Mouse (Mus musculus): ENCODE measurements around the gene Stard7. TPM values are rescaled to one million over a fixed set of nuclear protein-coding genes. Genes with fewer than 3 reads are reported as not detected.

The Stard7 gene
- total and polyA plus RNA-seq, 2 experiments from 2014 or later, result 123 to 228 TPM

GRCm38 (mm10) chr2:127275551-127276320 is 5.7 kb downstream of the Stard7 start:
- Histone ChIP-seq H3K27ac (ENCODE audit: low read depth) (peak overlapping the region; percentile 48), H3K4me3 (ENCODE audit: low read depth, low read length) (no peak overlapping the region), H3K27me3 (ENCODE audit: control insufficient read depth, insufficient read depth, low read length) (no peaks in the 10 kb centered on the region), H3K4me2 (ENCODE audit: low read depth, low read length) (peak overlapping the region; percentile 36), H3K36me3 (replicated peaks; ENCODE audit: control insufficient read depth, insufficient read depth, low read length) (peaks cover 6% of the 10 kb centered on the region; the same call in 1 of the 2 replicates), H3K9me3 (replicated peaks; ENCODE audit: control insufficient read depth, low read length) (no peaks in the 10 kb centered on the region), H3K9ac (replicated peaks; ENCODE audit: low read depth, low read length) (0 out of 2 replicates have a peak overlapping the region, but pooled peaks have one; percentile 15), H3K4me1 (ENCODE audit: control insufficient read depth, insufficient read depth) (peaks cover 30% of the 10 kb centered on the region)
- TF ChIP-seq EP300 (IDR thresholded peaks at IDR 0.05; ENCODE audit: low read depth) (no peak), CTCF (IDR thresholded peaks at IDR 0.05; ENCODE audit: low read depth) (no peak)
- DNase-seq (ENCODE audit: low spot score) (no peak), ATAC-seq (ENCODE audit: insufficient read depth, low read depth) (no peak)
- WGBS, result 49% methylated on average over 5 of the region's 5 CpGs

GRCm38 (mm10) chr2:127278162-127278561 is 8.1 kb downstream of the Stard7 start:
- TF ChIP-seq EP300 (IDR thresholded peaks at IDR 0.05; ENCODE audit: low read depth) (no peak), CTCF (IDR thresholded peaks at IDR 0.05; ENCODE audit: low read depth) (no peak)
- no peak overlapping the region for H3K27ac ChIP-seq (ENCODE audit: low read depth)
- no peak for ATAC-seq (ENCODE audit: insufficient read depth, low read depth)
- H3K4me3 ChIP-seq (ENCODE audit: low read depth, low read length), result no peak overlapping the region
- no peak overlapping the region for H3K9ac ChIP-seq (replicated peaks; ENCODE audit: low read depth, low read length)
- no peaks in the 10 kb centered on the region for H3K9me3 ChIP-seq (replicated peaks; ENCODE audit: control insufficient read depth, low read length)
- H3K36me3 ChIP-seq (replicated peaks; ENCODE audit: control insufficient read depth, insufficient read depth, low read length), result no peaks in the 10 kb centered on the region
- H3K4me1 ChIP-seq (ENCODE audit: control insufficient read depth, insufficient read depth), result peaks cover 20% of the 10 kb centered on the region; the same call in 1 of the 2 replicates
- no peak for DNase-seq (ENCODE audit: low spot score)
- no peak overlapping the region for H3K4me2 ChIP-seq (ENCODE audit: low read depth, low read length)
- H3K27me3 ChIP-seq (ENCODE audit: control insufficient read depth, insufficient read depth, low read length), result no peaks in the 10 kb centered on the region

GRCm38 (mm10) chr2:127292250-127292649 is 22.2 kb downstream of the Stard7 start:
- H3K27ac ChIP-seq (ENCODE audit: low read depth), result no peak overlapping the region
- WGBS, result 48% methylated on average over 4 of the region's 4 CpGs
- TF ChIP-seq EP300 (IDR thresholded peaks at IDR 0.05; ENCODE audit: low read depth) (no peak), CTCF (IDR thresholded peaks at IDR 0.05; ENCODE audit: low read depth) (no peak)
- H3K9me3 ChIP-seq (replicated peaks; ENCODE audit: control insufficient read depth, low read length), result no peaks in the 10 kb centered on the region
- no peak for DNase-seq (ENCODE audit: low spot score)
- H3K4me1 ChIP-seq (ENCODE audit: control insufficient read depth, insufficient read depth), result no peaks in the 10 kb centered on the region
- no peaks in the 10 kb centered on the region for H3K27me3 ChIP-seq (ENCODE audit: control insufficient read depth, insufficient read depth, low read length)
- ATAC-seq (ENCODE audit: insufficient read depth, low read depth), result no peak
- H3K36me3 ChIP-seq (replicated peaks; ENCODE audit: control insufficient read depth, insufficient read depth, low read length), result peaks cover 72% of the 10 kb centered on the region
- no peak overlapping the region for H3K4me3 ChIP-seq (ENCODE audit: low read depth, low read length)
- no peak overlapping the region for H3K4me2 ChIP-seq (ENCODE audit: low read depth, low read length)
- no peak overlapping the region for H3K9ac ChIP-seq (replicated peaks; ENCODE audit: low read depth, low read length)

GRCm38 (mm10) chr2:127297001-127297805 is 27.2 kb downstream of the Stard7 start:
- no peak overlapping the region for H3K9ac ChIP-seq (replicated peaks; ENCODE audit: low read depth, low read length)
- TF ChIP-seq EP300 (IDR thresholded peaks at IDR 0.05; ENCODE audit: low read depth), result no peak
- TF ChIP-seq CTCF (IDR thresholded peaks at IDR 0.05; ENCODE audit: low read depth), result no peak
- WGBS, result 89% methylated on average over 7 of the region's 7 CpGs

GRCm38 (mm10) chr2:127298056-127298455 is 28.0 kb downstream of the Stard7 start:
- Histone ChIP-seq H3K4me1 (ENCODE audit: control insufficient read depth, insufficient read depth) (no peaks in the 10 kb centered on the region), H3K9ac (replicated peaks; ENCODE audit: low read depth, low read length) (no peak overlapping the region), H3K4me2 (ENCODE audit: low read depth, low read length) (no peak overlapping the region), H3K4me3 (ENCODE audit: low read depth, low read length) (no peak overlapping the region), H3K36me3 (replicated peaks; ENCODE audit: control insufficient read depth, insufficient read depth, low read length) (peaks cover 75% of the 10 kb centered on the region), H3K9me3 (replicated peaks; ENCODE audit: control insufficient read depth, low read length) (no peaks in the 10 kb centered on the region), H3K27ac (ENCODE audit: low read depth) (no peak overlapping the region), H3K27me3 (ENCODE audit: control insufficient read depth, insufficient read depth, low read length) (no peaks in the 10 kb centered on the region)
- 83% methylated on average over 1 of the region's 1 CpGs for WGBS
- no peak for TF ChIP-seq CTCF (IDR thresholded peaks at IDR 0.05; ENCODE audit: low read depth)
- TF ChIP-seq EP300 (IDR thresholded peaks at IDR 0.05; ENCODE audit: low read depth), result no peak
- DNase-seq (ENCODE audit: low spot score) (no peak), ATAC-seq (ENCODE audit: insufficient read depth, low read depth) (no peak)

More at GRCm38 (mm10) chr2:127297001-127297805, 27.2 kb downstream of the Stard7 start:
- Histone ChIP-seq H3K4me2 (ENCODE audit: low read depth, low read length) (no peak overlapping the region), H3K4me3 (ENCODE audit: low read depth, low read length) (no peak overlapping the region), H3K4me1 (ENCODE audit: control insufficient read depth, insufficient read depth) (no peaks in the 10 kb centered on the region), H3K36me3 (replicated peaks; ENCODE audit: control insufficient read depth, insufficient read depth, low read length) (peaks cover 81% of the 10 kb centered on the region), H3K27me3 (ENCODE audit: control insufficient read depth, insufficient read depth, low read length) (no peaks in the 10 kb centered on the region), H3K27ac (ENCODE audit: low read depth) (no peak overlapping the region), H3K9me3 (replicated peaks; ENCODE audit: control insufficient read depth, low read length) (no peaks in the 10 kb centered on the region)
- ATAC-seq (ENCODE audit: insufficient read depth, low read depth) (no peak), DNase-seq (ENCODE audit: low spot score) (no peak)

Measured in heart, postnatal 0 days (tissue).